Mouse (Mus musculus) cortical plate, adult 2 months (tissue): ENCODE data around the gene Trnau1ap. TPM values are rescaled to one million over a fixed set of nuclear protein-coding genes. Genes with fewer than 3 reads are reported as not detected.
A peak's percentile ranks its signal among the peaks of the same experiment; 100 is the strongest.

Experiments used
- H3K27ac ChIP-seq: fragments of 200-500 bp; 2 replicates; pipeline ENCODE4 v1.5.1; 2012; ENCODE audit warnings: low read length, control low read depth, inconsistent platforms; ENCODE audit not compliant: insufficient read depth
- H3K4me1 ChIP-seq: fragments of 200-500 bp; 2 replicates; pipeline ENCODE4 v1.6.1; 2011; ENCODE audit warnings: low read length; ENCODE audit not compliant: control insufficient read depth, insufficient read depth
- H3K4me3 ChIP-seq: fragments of 200-500 bp; 2 replicates; pipeline ENCODE4 v1.5.1; 2011; ENCODE audit warnings: mild to moderate bottlenecking, low read length, control low read depth; ENCODE audit not compliant: insufficient read depth
- CTCF ChIP-seq: fragments of 200-500 bp; IDR thresholded peaks from 2 replicates; pipeline ENCODE4 v1.5.1; 2011; ENCODE audit warnings: mild to moderate bottlenecking, control low read depth, low read length; ENCODE audit not compliant: insufficient read depth; ENCODE audit errors: extremely low read depth
- POLR2A ChIP-seq: fragments of 200-500 bp; IDR thresholded peaks from 2 replicates; pipeline ENCODE4 v1.6.1; 2011; ENCODE audit warnings: mild to moderate bottlenecking, low read length, control low read depth; ENCODE audit not compliant: insufficient read depth; ENCODE audit errors: extremely low read depth
- polyA plus RNA-seq: library from polyadenylated mRNA; depleted of rRNA; stranded (reverse); fragments of >200 nt; gene quantifications from 2 replicates; pipeline ENCODE4 v1.2.3, GENCODE M21; 2012

Trnau1ap gene
- polyA plus RNA-seq, 1 experiment: 14.9 TPM

- H3K27ac ChIP-seq: peak within 1 kb of the TSS; percentile 19; the same call in 1 of the 2 replicates
Observed at GRCm38 (mm10) chr4:132302939-132303479, 26.3 kb downstream of the Trnau1ap start, which contains the start of gene Rab42. Gene Rab42 (minus strand): TSS chr4:132303385.

GRCm38 (mm10) chr4:132301965-132302938 is 27.1 kb downstream of the Trnau1ap start:
- TF ChIP-seq POLR2A (peak; percentile 26; the same call in 1 of the 2 replicates), CTCF (no peak)
- H3K27ac ChIP-seq: peak overlapping the region; percentile 19; the same call in 1 of the 2 replicates
- peak overlapping the region; percentile 51 for H3K4me3 ChIP-seq

More at GRCm38 (mm10) chr4:132302939-132303479, 26.3 kb downstream of the Trnau1ap start, which contains the start of gene Rab42:
- no peaks in the 10 kb centered on the region; the same call in 1 of the 2 replicates for H3K4me1 ChIP-seq
- peak within 1 kb of the TSS; percentile 51 for H3K4me3 ChIP-seq
- TF ChIP-seq POLR2A: no peak; the same call in 1 of the 2 replicates
- no peak for TF ChIP-seq CTCF

GRCm38 (mm10) chr4:132301486-132301885 is 27.9 kb downstream of the Trnau1ap start:
- H3K4me3 ChIP-seq: no peak overlapping the region
- no peaks in the 10 kb centered on the region; the same call in 1 of the 2 replicates for H3K4me1 ChIP-seq
- TF ChIP-seq CTCF: no peak
- TF ChIP-seq POLR2A: no peak
- no peak overlapping the region for H3K27ac ChIP-seq

More at GRCm38 (mm10) chr4:132301965-132302938, 27.1 kb downstream of the Trnau1ap start:
- H3K4me1 ChIP-seq: no peaks in the 10 kb centered on the region; the same call in 1 of the 2 replicates

GRCm38 (mm10) chr4:132299849-132300248 is 29.5 kb downstream of the Trnau1ap start:
- Histone ChIP-seq H3K27ac (no peak overlapping the region), H3K4me3 (no peak overlapping the region), H3K4me1 (no peaks in the 10 kb centered on the region; the same call in 1 of the 2 replicates)
- TF ChIP-seq POLR2A: no peak

GRCm38 (mm10) chr4:132295696-132296390 is 33.5 kb downstream of the Trnau1ap start:
- H3K4me3 ChIP-seq: no peak overlapping the region
- TF ChIP-seq CTCF (0 out of 2 replicates have a peak, but pooled peaks have one; percentile 11), POLR2A (no peak)

GRCm38 (mm10) chr4:132293682-132294240 is 35.6 kb downstream of the Trnau1ap start:
- Histone ChIP-seq H3K27ac (no peak overlapping the region), H3K4me1 (no peaks in the 10 kb centered on the region), H3K4me3 (no peak overlapping the region)
- TF ChIP-seq CTCF: no peak
- TF ChIP-seq POLR2A: no peak

More at GRCm38 (mm10) chr4:132295696-132296390, 33.5 kb downstream of the Trnau1ap start:
- no peaks in the 10 kb centered on the region for H3K4me1 ChIP-seq
- no peak overlapping the region for H3K27ac ChIP-seq

GRCm38 (mm10) chr4:132292988-132293387 is 36.4 kb downstream of the Trnau1ap start:
- H3K27ac ChIP-seq: no peak overlapping the region
- TF ChIP-seq POLR2A (no peak), CTCF (peak; percentile 64)
- H3K4me1 ChIP-seq: no peaks in the 10 kb centered on the region
- no peak overlapping the region for H3K4me3 ChIP-seq

GRCm38 (mm10) chr4:132291624-132292335 is 37.6 kb downstream of the Trnau1ap start:
- TF ChIP-seq POLR2A (no peak), CTCF (peak; percentile 19; the same call in 1 of the 2 replicates)
- H3K4me3 ChIP-seq: no peak overlapping the region
- H3K4me1 ChIP-seq: no peaks in the 10 kb centered on the region
- H3K27ac ChIP-seq: no peak overlapping the region
